Mouse (Mus musculus): ENCODE data around the gene Pex11g. TPM values are rescaled to one million over a fixed set of nuclear protein-coding genes. Genes with fewer than 3 reads are reported as not detected.

Pex11g gene
- total and polyA plus RNA-seq, 3 experiments: 0.35 to 1.4 TPM; not detected in 1

DNA sequence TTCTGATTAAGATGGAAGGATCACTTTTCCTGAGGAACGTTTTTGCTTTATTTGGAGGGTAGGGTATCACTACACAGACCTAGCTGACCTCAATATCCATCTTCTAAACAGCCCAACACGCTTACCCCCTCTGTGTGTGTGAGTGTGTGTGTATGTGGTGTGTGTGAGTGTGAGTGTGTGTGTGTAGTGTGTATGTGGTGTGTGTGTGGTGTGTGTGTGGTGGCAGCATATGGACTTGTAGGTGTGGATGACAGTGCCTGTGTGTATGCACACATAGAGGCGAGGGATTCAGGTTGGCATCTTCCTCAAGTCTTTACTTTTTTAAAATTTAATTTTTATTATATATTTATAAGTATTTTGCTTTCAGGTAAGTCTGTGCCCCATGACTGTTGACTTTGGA lies 31.1 kb upstream of the Pex11g start:
- no peaks in the 10 kb centered on the region for H3K27me3 ChIP-seq (ENCODE audit: control insufficient read depth in 1 of 2, insufficient read depth in 2 of 2, low read length in 2 of 2)
- H3K9ac ChIP-seq (ENCODE audit: control insufficient read depth, low read depth, low read length, poor library complexity, severe bottlenecking): no peak overlapping the region
- peaks cover 3% of the 10 kb centered on the region; the same call in 1 of the 2 replicates for H3K79me2 ChIP-seq (ENCODE audit: control insufficient read depth, insufficient read depth, low read length, poor library complexity)
- peaks cover 0 to 16% of the 10 kb centered on the region in 2 experiments; a peak in 2 of 4 replicates for H3K4me1 ChIP-seq (ENCODE audit: control insufficient read depth in 1 of 2, insufficient read depth in 2 of 2, low read length in 2 of 2)
- DNase-seq (ENCODE audit: low read depth, low spot score): no peak
- H3K27ac ChIP-seq (ENCODE audit: control insufficient read depth, low read depth, low read length): no peak overlapping the region
- no peak overlapping the region for H3K4me3 ChIP-seq (ENCODE audit: control insufficient read depth in 1 of 2, insufficient read depth in 1 of 2, low read depth in 2 of 2, low read length in 2 of 2)
- peaks cover 0 to 16% of the 10 kb centered on the region in 2 experiments; a peak in 2 of 4 replicates for H3K36me3 ChIP-seq (ENCODE audit: control insufficient read depth in 1 of 2, insufficient read depth in 2 of 2, low read length in 2 of 2)
- TF ChIP-seq EP300 (IDR thresholded peaks at IDR 0.05; ENCODE audit: low read depth in 1 of 2, low read length in 2 of 2): no peak
- TF ChIP-seq MEF2A (IDR thresholded peaks at IDR 0.05; ENCODE audit: extremely low read depth, insufficient replicate concordance, low read depth, low read length, poor library complexity, severe bottlenecking): no peak
- no peak for TF ChIP-seq USF2 (IDR thresholded peaks at IDR 0.05; ENCODE audit: borderline replicate concordance in 1 of 2, insufficient read depth in 1 of 2, low read depth in 1 of 2, low read length in 2 of 2)
- no peak for TF ChIP-seq ETS1 (IDR thresholded peaks at IDR 0.05; ENCODE audit: low read depth, low read length)
- no peak for TF ChIP-seq CTCF (IDR thresholded peaks at IDR 0.05 in 2 of 3, conservative IDR thresholded peaks at IDR 0.05 in 1 of 3; ENCODE audit: control insufficient read depth in 1 of 3, insufficient read depth in 1 of 3, low read depth in 2 of 3, low read length in 3 of 3, poor library complexity in 1 of 3, severe bottlenecking in 1 of 3)
- TF ChIP-seq ZKSCAN1 (IDR thresholded peaks at IDR 0.05; ENCODE audit: low read depth, low read length): no peak
- TF ChIP-seq MAX (IDR thresholded peaks at IDR 0.05; ENCODE audit: low read length): no peak
- no peak for TF ChIP-seq JUND (IDR thresholded peaks at IDR 0.05; ENCODE audit: low read depth, low read length)
- TF ChIP-seq RAD21 (IDR thresholded peaks at IDR 0.05; ENCODE audit: low read depth, low read length): no peak
- no peak for TF ChIP-seq ZNF384 (IDR thresholded peaks at IDR 0.05; ENCODE audit: low read depth, low read length)
- no peaks in the 10 kb centered on the region for H3K9me3 ChIP-seq (replicated peaks; ENCODE audit: insufficient read depth, low read length)

DNA sequence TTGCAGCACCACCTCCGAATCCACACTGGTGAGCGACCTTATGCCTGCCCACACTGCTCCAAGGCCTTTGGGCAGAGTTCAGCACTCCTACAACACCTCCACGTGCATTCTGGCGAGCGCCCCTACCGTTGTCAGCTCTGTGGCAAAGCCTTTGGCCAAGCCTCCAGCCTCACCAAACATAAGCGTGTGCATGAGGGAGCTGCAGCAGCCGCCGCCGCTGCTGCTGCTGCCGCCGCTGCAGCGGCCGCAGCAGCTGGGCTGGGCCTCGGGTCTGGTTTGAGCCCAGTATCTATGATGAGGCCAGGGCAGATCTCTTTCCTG lies 28.9 kb upstream of the Pex11g start:
- Histone ChIP-seq H3K9ac (ENCODE audit: control insufficient read depth, low read depth, low read length, poor library complexity, severe bottlenecking) (no peak overlapping the region), H3K27ac (ENCODE audit: control insufficient read depth, low read depth, low read length) (no peak overlapping the region), H3K79me2 (ENCODE audit: control insufficient read depth, insufficient read depth, low read length, poor library complexity) (peaks cover 5% of the 10 kb centered on the region; the same call in 1 of the 2 replicates), H3K36me3 (ENCODE audit: control insufficient read depth in 1 of 2, insufficient read depth in 2 of 2, low read length in 2 of 2) (peaks cover 0 to 17% of the 10 kb centered on the region in 2 experiments; a peak in 2 of 4 replicates), H3K27me3 (ENCODE audit: control insufficient read depth in 1 of 2, insufficient read depth in 2 of 2, low read length in 2 of 2) (no peaks in the 10 kb centered on the region; a peak in 1 of 4 replicates), H3K9me3 (replicated peaks; ENCODE audit: insufficient read depth, low read length) (no peaks in the 10 kb centered on the region), H3K4me1 (ENCODE audit: control insufficient read depth in 1 of 2, insufficient read depth in 2 of 2, low read length in 2 of 2) (peaks cover 0 to 17% of the 10 kb centered on the region in 2 experiments; a peak in 2 of 4 replicates), H3K4me3 (ENCODE audit: control insufficient read depth in 1 of 2, insufficient read depth in 1 of 2, low read depth in 2 of 2, low read length in 2 of 2) (no peak overlapping the region)
- DNase-seq (ENCODE audit: low read depth, low spot score): no peak
- no peak for TF ChIP-seq CTCF (IDR thresholded peaks at IDR 0.05 in 2 of 3, conservative IDR thresholded peaks at IDR 0.05 in 1 of 3; ENCODE audit: control insufficient read depth in 1 of 3, insufficient read depth in 1 of 3, low read depth in 2 of 3, low read length in 3 of 3, poor library complexity in 1 of 3, severe bottlenecking in 1 of 3)
- no peak for TF ChIP-seq POLR2AphosphoS5 (IDR thresholded peaks at IDR 0.05; ENCODE audit: borderline replicate concordance, low read depth, low read length)
- no peak for TF ChIP-seq SIN3A (IDR thresholded peaks at IDR 0.05; ENCODE audit: low read length)
- TF ChIP-seq CHD1 (IDR thresholded peaks at IDR 0.05; ENCODE audit: low read depth, low read length): no peak
- TF ChIP-seq JUND (IDR thresholded peaks at IDR 0.05; ENCODE audit: low read depth, low read length): no peak
- no peak for TF ChIP-seq TCF12 (IDR thresholded peaks at IDR 0.05; ENCODE audit: low read depth, low read length)
- TF ChIP-seq ETS1 (IDR thresholded peaks at IDR 0.05; ENCODE audit: low read depth, low read length): no peak
- TF ChIP-seq ZNF384 (IDR thresholded peaks at IDR 0.05; ENCODE audit: low read depth, low read length): no peak
- no peak for TF ChIP-seq EP300 (IDR thresholded peaks at IDR 0.05; ENCODE audit: low read depth in 1 of 2, low read length in 2 of 2)
- TF ChIP-seq POLR2AphosphoS2 (IDR thresholded peaks at IDR 0.05; ENCODE audit: low read length): no peak
- TF ChIP-seq BHLHE40 (IDR thresholded peaks at IDR 0.05; ENCODE audit: borderline replicate concordance, low read depth, low read length): no peak
- no peak for TF ChIP-seq MYB (IDR thresholded peaks at IDR 0.05; ENCODE audit: low read depth, low read length)
- TF ChIP-seq UBTF (IDR thresholded peaks at IDR 0.05; ENCODE audit: borderline replicate concordance, insufficient read depth, low read depth, low read length): no peak
- no peak for TF ChIP-seq POLR2A (IDR thresholded peaks at IDR 0.05; ENCODE audit: control insufficient read depth in 1 of 2, insufficient read depth in 1 of 2, low read depth in 1 of 2, low read length in 2 of 2, poor library complexity in 1 of 2)
- TF ChIP-seq MAX (IDR thresholded peaks at IDR 0.05; ENCODE audit: low read length): no peak
- no peak for TF ChIP-seq MYC (IDR thresholded peaks at IDR 0.05; ENCODE audit: low read depth, low read length)
- TF ChIP-seq TAL1 (IDR thresholded peaks at IDR 0.05; ENCODE audit: low read length): no peak

Data from MEL (cell line).